Mouse (Mus musculus): ENCODE measurements at regions not wholly inside any gene's neighbourhood (a gene's known extent, or its start where the extent isn't known, plus 50 kb on each side); places are given as distances from the start of the nearest gene placed in this dataset.

GRCm38 (mm10) chr6:143502803-143503202, 335.8 kb downstream of the Etnk1 start:
- Histone ChIP-seq H3K4me2 (ENCODE audit: low read depth, low read length) (no peak overlapping the region), H3K27ac (ENCODE audit: low read depth) (no peak overlapping the region), H3K27me3 (ENCODE audit: insufficient read depth, low read length) (no peaks in the 10 kb centered on the region), H3K4me3 (ENCODE audit: low read depth, low read length) (no peak overlapping the region), H3K9ac (replicated peaks) (no peak overlapping the region), H3K4me1 (ENCODE audit: insufficient read depth) (no peaks in the 10 kb centered on the region), H3K36me3 (replicated peaks; ENCODE audit: insufficient read depth, low read length) (no peaks in the 10 kb centered on the region), H3K9me3 (ENCODE audit: low read length) (no peaks in the 10 kb centered on the region)
- ATAC-seq (no peak), DNase-seq (no peak)
- no peak for TF ChIP-seq CTCF (IDR thresholded peaks at IDR 0.05; ENCODE audit: low read depth)
- TF ChIP-seq EP300 (IDR thresholded peaks at IDR 0.05; ENCODE audit: low read depth): no peak
- 72% methylated on average over 8 of the region's 8 CpGs for WGBS (ENCODE audit: insufficient replicate concordance)

GRCm38 (mm10) chr6:143503953-143504352, 336.9 kb downstream of the Etnk1 start:
- H3K9ac ChIP-seq (replicated peaks): no peak overlapping the region
- 77% methylated on average over 4 of the region's 4 CpGs for WGBS (ENCODE audit: insufficient replicate concordance)
- no peak overlapping the region for H3K4me2 ChIP-seq (ENCODE audit: low read depth, low read length)
- no peak for DNase-seq
- H3K9me3 ChIP-seq (ENCODE audit: low read length): no peaks in the 10 kb centered on the region
- TF ChIP-seq EP300 (IDR thresholded peaks at IDR 0.05; ENCODE audit: low read depth) (no peak), CTCF (IDR thresholded peaks at IDR 0.05; ENCODE audit: low read depth) (no peak)
- H3K4me1 ChIP-seq (ENCODE audit: insufficient read depth): no peaks in the 10 kb centered on the region
- no peak overlapping the region for H3K27ac ChIP-seq (ENCODE audit: low read depth)
- H3K27me3 ChIP-seq (ENCODE audit: insufficient read depth, low read length): no peaks in the 10 kb centered on the region
- no peak overlapping the region for H3K4me3 ChIP-seq (ENCODE audit: low read depth, low read length)
- ATAC-seq: no peak
- no peaks in the 10 kb centered on the region for H3K36me3 ChIP-seq (replicated peaks; ENCODE audit: insufficient read depth, low read length)

GRCm38 (mm10) chr6:143513459-143513858, 346.4 kb downstream of the Etnk1 start:
- DNase-seq: no peak
- H3K4me2 ChIP-seq (ENCODE audit: low read depth, low read length): no peak overlapping the region
- H3K36me3 ChIP-seq (replicated peaks; ENCODE audit: insufficient read depth, low read length): no peaks in the 10 kb centered on the region
- no peaks in the 10 kb centered on the region for H3K9me3 ChIP-seq (ENCODE audit: low read length)
- WGBS (ENCODE audit: insufficient replicate concordance): 79% methylated on average over 5 of the region's 5 CpGs
- no peak overlapping the region for H3K9ac ChIP-seq (replicated peaks)
- H3K4me1 ChIP-seq (ENCODE audit: insufficient read depth): no peaks in the 10 kb centered on the region
- H3K4me3 ChIP-seq (ENCODE audit: low read depth, low read length): no peak overlapping the region
- no peaks in the 10 kb centered on the region for H3K27me3 ChIP-seq (ENCODE audit: insufficient read depth, low read length)
- ATAC-seq: no peak
- TF ChIP-seq CTCF (IDR thresholded peaks at IDR 0.05; ENCODE audit: low read depth): no peak
- TF ChIP-seq EP300 (IDR thresholded peaks at IDR 0.05; ENCODE audit: low read depth): no peak
- no peak overlapping the region for H3K27ac ChIP-seq (ENCODE audit: low read depth)

- H3K9me3 ChIP-seq (ENCODE audit: low read length): no peaks in the 10 kb centered on the region
- TF ChIP-seq EP300 (IDR thresholded peaks at IDR 0.05; ENCODE audit: low read depth) (no peak), CTCF (IDR thresholded peaks at IDR 0.05; ENCODE audit: low read depth) (no peak)
- H3K9ac ChIP-seq (replicated peaks): no peak overlapping the region
- no peak overlapping the region for H3K4me3 ChIP-seq (ENCODE audit: low read depth, low read length)
- no peak for ATAC-seq
- H3K4me1 ChIP-seq (ENCODE audit: insufficient read depth): no peaks in the 10 kb centered on the region
- DNase-seq: no peak
- no peaks in the 10 kb centered on the region for H3K36me3 ChIP-seq (replicated peaks; ENCODE audit: insufficient read depth, low read length)
- 83% methylated on average over 12 of the region's 12 CpGs for WGBS (ENCODE audit: insufficient replicate concordance)
- H3K27ac ChIP-seq (ENCODE audit: low read depth): no peak overlapping the region
- H3K27me3 ChIP-seq (ENCODE audit: insufficient read depth, low read length): no peaks in the 10 kb centered on the region
- no peak overlapping the region for H3K4me2 ChIP-seq (ENCODE audit: low read depth, low read length)
Observed at GRCm38 (mm10) chr6:143515137-143515536, 348.1 kb downstream of the Etnk1 start.

GRCm38 (mm10) chr6:143516746-143517145, 349.7 kb downstream of the Etnk1 start:
- H3K9ac ChIP-seq (replicated peaks): no peak overlapping the region
- TF ChIP-seq CTCF (IDR thresholded peaks at IDR 0.05; ENCODE audit: low read depth) (no peak), EP300 (IDR thresholded peaks at IDR 0.05; ENCODE audit: low read depth) (peak; percentile 28; the same call in 1 of the 2 replicates)
- no peak overlapping the region for H3K27ac ChIP-seq (ENCODE audit: low read depth)
- no peak overlapping the region for H3K4me3 ChIP-seq (ENCODE audit: low read depth, low read length)
- DNase-seq: no peak
- peak; percentile 92 for ATAC-seq
- no peak overlapping the region for H3K4me2 ChIP-seq (ENCODE audit: low read depth, low read length)
- WGBS (ENCODE audit: insufficient replicate concordance): 62% methylated on average over 1 of the region's 1 CpGs
- no peaks in the 10 kb centered on the region for H3K36me3 ChIP-seq (replicated peaks; ENCODE audit: insufficient read depth, low read length)
- H3K27me3 ChIP-seq (ENCODE audit: insufficient read depth, low read length): no peaks in the 10 kb centered on the region
- no peaks in the 10 kb centered on the region for H3K9me3 ChIP-seq (ENCODE audit: low read length)
- H3K4me1 ChIP-seq (ENCODE audit: insufficient read depth): no peaks in the 10 kb centered on the region

- H3K27me3 ChIP-seq (ENCODE audit: insufficient read depth, low read length): no peaks in the 10 kb centered on the region
- TF ChIP-seq EP300 (IDR thresholded peaks at IDR 0.05; ENCODE audit: low read depth): no peak
- TF ChIP-seq CTCF (IDR thresholded peaks at IDR 0.05; ENCODE audit: low read depth): no peak
- no peaks in the 10 kb centered on the region for H3K36me3 ChIP-seq (replicated peaks; ENCODE audit: insufficient read depth, low read length)
- ATAC-seq: no peak
- DNase-seq: no peak
- no peak overlapping the region for H3K9ac ChIP-seq (replicated peaks)
- H3K9me3 ChIP-seq (ENCODE audit: low read length): no peaks in the 10 kb centered on the region
- H3K27ac ChIP-seq (ENCODE audit: low read depth): no peak overlapping the region
- 84% methylated on average over 8 of the region's 8 CpGs for WGBS (ENCODE audit: insufficient replicate concordance)
- H3K4me3 ChIP-seq (ENCODE audit: low read depth, low read length): no peak overlapping the region
- no peaks in the 10 kb centered on the region for H3K4me1 ChIP-seq (ENCODE audit: insufficient read depth)
- H3K4me2 ChIP-seq (ENCODE audit: low read depth, low read length): no peak overlapping the region
Observed at GRCm38 (mm10) chr6:143518476-143518875, 351.5 kb downstream of the Etnk1 start.

- TF ChIP-seq EP300 (IDR thresholded peaks at IDR 0.05; ENCODE audit: low read depth) (no peak), CTCF (IDR thresholded peaks at IDR 0.05; ENCODE audit: low read depth) (no peak)
Observed at GRCm38 (mm10) chr6:143519668-143520067, 352.6 kb downstream of the Etnk1 start.

More at GRCm38 (mm10) chr6:143519668-143520067, 352.6 kb downstream of the Etnk1 start:
- ATAC-seq (no peak), DNase-seq (no peak)
- H3K4me1 ChIP-seq (ENCODE audit: insufficient read depth): no peaks in the 10 kb centered on the region
- no peaks in the 10 kb centered on the region for H3K27me3 ChIP-seq (ENCODE audit: insufficient read depth, low read length)
- H3K4me3 ChIP-seq (ENCODE audit: low read depth, low read length): no peak overlapping the region
- H3K9me3 ChIP-seq (ENCODE audit: low read length): no peaks in the 10 kb centered on the region
- H3K27ac ChIP-seq (ENCODE audit: low read depth): no peak overlapping the region
- WGBS (ENCODE audit: insufficient replicate concordance): 79% methylated on average over 5 of the region's 5 CpGs
- no peaks in the 10 kb centered on the region for H3K36me3 ChIP-seq (replicated peaks; ENCODE audit: insufficient read depth, low read length)
- H3K9ac ChIP-seq (replicated peaks): no peak overlapping the region
- no peak overlapping the region for H3K4me2 ChIP-seq (ENCODE audit: low read depth, low read length)

Measured in liver, postnatal 0 days (tissue).